Mouse (Mus musculus) embryonic fibroblast, embryonic 13.5 days (primary cell): Measurements from ENCODE around the gene Ckm.

Experiments used
- CTCF ChIP-seq: IDR thresholded peaks from 2 replicates; pipeline ENCODE4 v1.5.1; 2011; ENCODE audit warnings: mild to moderate bottlenecking, control low read depth, low read length, moderate library complexity, borderline replicate concordance; ENCODE audit not compliant: insufficient read depth
- POLR2A ChIP-seq: IDR thresholded peaks from 2 replicates; pipeline ENCODE4 v1.6.1; 2011; ENCODE audit warnings: low read depth, mild to moderate bottlenecking, control low read depth, low read length, moderate library complexity

DNA sequence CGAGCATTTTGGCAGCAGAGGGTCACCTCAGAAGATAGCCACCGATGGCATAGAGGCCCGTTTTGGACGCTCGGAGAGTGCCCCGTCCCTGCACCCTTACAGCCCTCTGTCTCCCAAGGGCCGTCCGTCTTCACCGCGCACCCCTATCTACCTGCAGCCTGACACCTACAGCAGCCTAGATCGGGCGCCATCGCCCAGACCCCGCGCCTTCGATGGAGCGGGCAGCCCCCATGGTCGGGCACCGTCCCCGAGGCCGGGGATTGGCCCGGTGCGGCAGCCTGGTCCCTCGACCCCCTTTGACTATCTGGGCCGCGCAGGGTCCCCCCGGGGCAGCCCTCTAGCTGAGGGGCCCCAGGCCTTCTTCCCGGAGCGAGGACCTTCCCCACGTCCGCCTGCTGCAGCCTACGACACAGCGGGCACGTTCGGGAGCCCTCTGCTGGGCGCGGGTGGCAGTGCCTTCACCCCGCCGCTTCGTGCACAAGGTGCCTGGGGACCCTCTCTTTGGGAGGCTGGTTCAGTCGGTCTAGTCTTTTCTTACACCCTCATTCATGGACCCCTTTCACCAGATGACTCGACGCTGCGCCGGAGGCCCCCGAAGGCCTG is 34.7 kb upstream of the Ckm start:
- TF ChIP-seq CTCF (peak; percentile 84), POLR2A (no peak)
